Mouse (Mus musculus): Measurements from ENCODE around the gene Morc3.

Morc3 gene

GRCm38 (mm10) chr16:93831627-93832395, at the start of gene Morc3:
TSS of gene Morc3 (plus strand) at chr16:93832121.
- peak; percentile 91 for DNase-seq (ENCODE audit: extremely low read depth, low read depth, low spot score)

DNA sequence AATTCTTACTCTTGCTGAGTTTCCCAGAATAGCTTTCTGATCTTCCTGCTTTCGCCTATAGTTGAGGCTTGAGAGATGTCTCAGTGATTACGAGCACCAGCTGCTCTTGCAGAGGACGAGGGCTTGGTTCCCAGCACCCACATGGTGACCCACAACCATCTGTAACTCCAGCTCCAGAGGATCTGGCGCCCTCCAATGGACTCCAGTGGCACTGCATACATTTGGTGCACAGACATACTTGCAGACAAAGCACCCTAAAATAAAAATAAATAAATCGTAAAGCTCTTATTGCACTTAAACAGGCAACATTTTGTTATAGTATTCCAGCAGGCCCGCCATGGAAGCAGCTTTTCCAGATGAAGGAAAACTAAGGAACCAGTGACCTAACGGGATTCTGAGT, 47.7 kb upstream of the Morc3 start:
- DNase-seq (ENCODE audit: extremely low read depth, low read depth, low spot score), result no peak

DNA sequence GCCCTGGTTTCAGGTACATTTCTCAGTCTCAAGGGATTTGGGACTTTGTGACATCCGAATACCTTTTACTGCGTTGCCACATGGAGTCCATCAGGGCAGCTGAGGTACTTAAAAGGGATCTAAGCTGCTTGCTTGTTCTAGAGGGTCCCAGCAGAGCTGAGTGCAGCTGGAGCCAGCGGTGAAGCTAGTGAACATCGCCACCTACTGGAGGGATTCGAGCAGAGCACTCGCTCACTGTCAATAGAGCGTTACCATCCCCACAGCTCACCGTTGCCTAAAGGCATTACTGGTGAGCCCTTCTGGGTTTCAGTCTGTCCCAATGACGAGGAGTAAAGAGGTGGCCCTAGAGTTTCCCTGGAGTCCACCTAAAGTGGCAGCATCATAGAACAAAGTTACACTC, 46.1 kb upstream of the Morc3 start:
- no peak for DNase-seq (ENCODE audit: extremely low read depth, low read depth, low spot score)

GRCm38 (mm10) chr16:93788388-93788787, 43.5 kb upstream of the Morc3 start:
- DNase-seq (ENCODE audit: extremely low read depth, low read depth, low spot score), result no peak

DNA sequence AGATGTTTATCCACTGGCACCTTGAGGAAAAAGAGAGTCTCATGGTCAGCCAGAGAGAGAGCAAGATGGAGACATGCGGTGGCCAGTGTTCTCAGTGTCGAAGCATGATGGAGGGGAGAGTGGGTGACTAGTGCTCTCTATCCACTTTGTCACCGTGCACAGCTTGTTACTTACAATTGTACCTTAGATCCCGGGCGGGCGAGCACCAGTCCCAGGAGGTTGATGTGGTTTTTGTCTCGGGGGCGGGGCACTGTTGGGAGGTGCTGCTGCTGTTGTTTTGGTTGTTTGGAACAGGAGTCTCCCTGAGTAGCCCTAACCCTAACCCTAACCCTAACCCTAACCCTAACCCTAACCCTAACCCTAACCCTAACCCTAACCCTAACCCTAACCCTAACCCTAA, 43.0 kb upstream of the Morc3 start:
- DNase-seq (ENCODE audit: extremely low read depth, low read depth, low spot score), result no peak

DNA sequence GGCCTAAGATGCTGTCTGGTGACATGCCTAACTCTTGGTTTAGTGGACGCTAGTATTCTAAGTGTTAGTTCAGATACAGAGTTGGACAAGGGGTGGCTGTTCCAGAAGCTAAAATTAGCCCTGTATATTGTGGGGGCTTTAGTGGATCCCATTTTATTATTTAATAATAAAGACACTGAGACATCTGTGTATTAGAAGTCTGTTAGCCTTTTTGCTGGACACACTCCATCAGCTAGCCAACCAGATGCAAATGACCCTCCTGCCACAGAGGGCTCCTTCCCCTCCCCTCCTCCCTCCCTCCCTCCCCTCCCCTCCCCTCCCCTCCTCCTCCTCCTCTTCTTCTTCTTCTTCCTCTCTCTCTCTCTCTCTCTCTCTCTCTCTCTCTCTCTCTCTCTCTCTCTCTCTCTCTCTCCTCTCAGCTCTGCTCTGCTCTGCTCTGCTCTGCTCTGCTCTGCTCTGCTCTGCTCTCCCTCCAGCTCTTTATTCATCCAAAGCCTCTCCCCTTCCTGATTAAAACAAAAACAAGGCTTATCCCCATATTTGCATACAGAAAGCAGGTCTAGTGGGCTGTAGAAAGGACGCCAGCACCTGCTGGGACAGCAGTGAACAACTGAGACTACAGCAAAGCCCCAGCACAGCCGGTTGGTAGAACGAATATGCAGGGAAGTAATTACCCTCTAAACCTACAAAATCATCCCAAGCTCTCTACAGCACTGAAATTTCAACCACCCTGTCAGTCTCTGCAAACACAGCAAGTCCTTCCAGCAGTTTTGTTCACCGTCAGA, 41.8 kb upstream of the Morc3 start:
- no peak for DNase-seq (ENCODE audit: extremely low read depth, low read depth, low spot score)

- no peak for DNase-seq (ENCODE audit: extremely low read depth, low read depth, low spot score)
These were observed 38.8 kb upstream of the Morc3 start for GRCm38 (mm10) chr16:93792981-93793630.

GRCm38 (mm10) chr16:93794845-93795244, 37.1 kb upstream of the Morc3 start:
- DNase-seq (ENCODE audit: extremely low read depth, low read depth, low spot score), result no peak

DNA sequence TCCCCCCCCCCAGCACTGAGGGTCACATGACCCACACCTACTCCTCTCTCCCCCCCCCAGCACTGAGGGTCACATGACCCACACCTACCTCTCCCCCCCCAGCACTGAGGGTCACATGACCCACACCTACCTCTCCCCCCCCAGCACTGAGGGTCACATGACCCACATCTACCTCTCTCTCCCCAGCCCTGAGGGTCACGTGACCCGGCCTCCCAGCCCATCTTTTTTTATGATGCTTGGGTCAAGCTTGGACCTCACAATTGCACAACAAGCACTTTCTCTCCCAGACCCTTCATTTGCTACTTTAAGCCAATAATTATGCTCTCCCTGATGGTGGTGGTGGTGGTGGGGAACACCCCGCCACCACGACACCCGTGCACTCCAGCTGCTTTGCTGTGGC, 36.5 kb upstream of the Morc3 start:
- no peak for DNase-seq (ENCODE audit: extremely low read depth, low read depth, low spot score)

DNA sequence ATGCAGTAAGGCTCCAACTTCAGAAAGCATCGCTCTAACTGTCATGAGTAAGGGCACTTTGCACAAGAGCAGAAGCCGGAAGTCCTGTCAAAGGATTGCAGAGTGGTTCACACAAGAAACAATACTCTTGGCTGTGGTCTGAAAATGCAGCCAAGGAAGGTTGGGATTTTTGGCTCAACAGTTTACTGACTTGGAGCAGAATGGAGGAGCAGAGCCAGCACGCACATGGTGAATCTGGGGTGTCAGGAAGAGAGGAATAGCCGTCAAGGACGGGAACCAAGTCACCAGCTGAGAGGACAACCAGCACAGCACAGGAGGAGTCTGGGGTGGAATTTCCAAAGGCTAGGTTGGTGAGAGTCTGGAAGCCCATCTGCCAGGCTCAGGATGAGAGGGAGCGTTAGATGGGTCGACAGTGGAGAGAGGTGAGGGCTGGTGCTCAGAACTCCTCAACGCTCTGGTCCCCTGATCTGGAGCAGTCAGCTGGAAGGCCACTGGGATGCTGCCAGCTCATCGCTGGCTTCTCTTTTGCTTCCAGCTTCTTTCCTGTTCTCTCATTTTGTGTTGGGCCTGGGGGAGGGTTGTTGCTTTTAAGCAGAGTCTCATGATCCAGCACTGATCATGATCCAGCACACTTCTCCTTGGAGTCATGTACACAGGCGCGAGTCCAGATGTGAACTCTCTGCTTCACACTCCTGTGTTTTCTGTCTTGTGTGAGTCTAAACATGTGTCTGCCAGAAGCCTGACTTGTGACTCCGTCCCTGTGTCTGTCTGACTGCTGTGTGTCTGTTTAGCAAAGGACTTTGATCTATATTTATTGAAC, 34.7 kb upstream of the Morc3 start:
- DNase-seq (ENCODE audit: extremely low read depth, low read depth, low spot score), result no peak

- DNase-seq (ENCODE audit: extremely low read depth, low read depth, low spot score), result no peak
These were observed 34.0 kb upstream of the Morc3 start for GRCm38 (mm10) chr16:93797841-93798492.

DNA sequence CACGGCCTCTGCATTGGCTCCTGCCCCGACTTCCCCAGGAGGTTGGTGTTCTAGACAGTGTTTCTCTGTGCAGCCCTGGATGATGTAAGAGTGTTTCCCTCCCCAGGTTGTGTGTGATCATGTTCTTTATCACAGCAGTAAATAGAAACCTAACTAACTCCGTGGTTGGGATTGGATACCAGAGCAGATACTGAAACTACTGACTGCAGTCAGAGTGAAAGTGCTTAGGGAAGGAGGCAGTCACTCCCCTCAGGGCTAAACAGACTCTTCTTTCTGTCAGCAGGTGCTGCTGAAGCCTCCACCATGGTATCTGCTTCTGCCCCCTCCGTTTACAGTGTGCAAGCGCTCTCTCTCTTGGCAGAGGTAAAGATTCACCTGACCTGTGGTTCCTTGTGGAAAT, 33.3 kb upstream of the Morc3 start:
- no peak for DNase-seq (ENCODE audit: extremely low read depth, low read depth, low spot score)

DNA sequence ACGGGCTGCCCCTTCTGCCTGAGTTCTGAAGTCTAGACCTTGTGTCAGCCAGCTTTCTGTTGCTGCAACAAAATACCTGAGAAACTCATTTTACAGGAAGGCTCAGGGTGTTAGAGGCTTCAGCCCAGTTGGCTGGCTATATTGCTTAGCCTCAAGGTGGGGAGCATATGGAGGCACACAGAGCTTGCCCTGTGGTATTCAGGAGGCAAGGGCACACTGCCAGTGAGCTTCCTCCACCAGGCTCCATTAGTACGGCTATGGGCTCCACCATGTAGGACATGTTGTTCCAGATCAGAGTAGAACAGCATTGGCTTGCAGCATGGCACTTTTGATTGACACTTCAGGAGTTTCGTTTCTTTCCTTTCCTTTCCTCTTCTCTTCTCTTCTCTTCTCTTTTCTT, 32.9 kb upstream of the Morc3 start:
- DNase-seq (ENCODE audit: extremely low read depth, low read depth, low spot score), result no peak

- DNase-seq (ENCODE audit: extremely low read depth, low read depth, low spot score), result no peak
These were observed 32.0 kb upstream of the Morc3 start for GRCm38 (mm10) chr16:93799936-93800335.

DNA sequence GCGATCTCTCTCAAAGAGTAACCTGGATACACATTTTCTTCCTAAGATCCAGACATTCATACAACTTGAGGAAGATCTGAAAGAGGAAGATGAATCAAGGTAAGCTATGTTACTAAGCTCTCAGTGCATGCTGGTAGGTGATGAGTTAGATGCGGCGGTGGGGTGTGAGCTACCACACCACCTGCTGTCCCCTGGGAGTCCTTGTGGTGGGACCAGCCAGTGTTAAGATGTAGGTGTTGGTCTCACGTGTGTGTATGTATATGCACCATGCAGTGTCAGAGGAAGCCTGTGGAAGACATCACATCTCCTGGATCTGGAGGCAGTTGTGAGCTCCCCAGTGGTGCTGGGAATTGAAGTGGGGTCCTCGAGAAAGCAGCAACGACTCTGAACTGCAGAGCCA, 24.8 kb upstream of the Morc3 start:
- DNase-seq (ENCODE audit: extremely low read depth, low read depth, low spot score), result no peak

- DNase-seq (ENCODE audit: extremely low read depth, low read depth, low spot score), result no peak
These were observed 23.9 kb upstream of the Morc3 start for GRCm38 (mm10) chr16:93807961-93808554.

- no peak for DNase-seq (ENCODE audit: extremely low read depth, low read depth, low spot score)
These were observed 15.8 kb upstream of the Morc3 start for GRCm38 (mm10) chr16:93815856-93816736.

- DNase-seq (ENCODE audit: extremely low read depth, low read depth, low spot score), result no peak
These were observed 15.1 kb upstream of the Morc3 start for GRCm38 (mm10) chr16:93816861-93817260.

DNA sequence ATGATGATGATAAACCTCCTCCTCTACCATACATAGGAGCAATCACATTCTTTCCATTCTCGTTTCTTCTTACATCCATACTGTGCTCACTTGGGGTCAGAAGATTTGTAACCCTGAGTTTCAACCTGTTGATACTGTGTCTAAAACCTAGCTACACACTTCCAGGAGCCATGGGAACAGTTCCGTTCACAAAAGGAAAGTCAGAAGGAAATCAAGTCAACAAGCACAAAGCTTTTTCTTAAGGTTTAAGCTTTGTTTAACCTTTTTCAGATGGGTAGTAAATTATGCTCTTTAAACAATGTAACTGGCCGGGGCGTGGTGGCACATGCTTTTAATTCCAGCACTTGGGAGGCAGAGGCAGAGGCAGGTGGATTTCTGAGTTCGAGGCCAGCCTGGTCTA, 14.6 kb upstream of the Morc3 start:
- no peak for DNase-seq (ENCODE audit: extremely low read depth, low read depth, low spot score)
